Mouse (Mus musculus) CH12.LX (cell line): ENCODE results near the gene Anks1b.

Source experiments
- CTCF ChIP-seq, 2 experiments: IDR thresholded peaks in 1 of 2; conservative IDR thresholded peaks in 1 of 2; 2 replicates each; pipeline ENCODE4 v1.5.1; 2011 to 2012; ENCODE audit warnings: low read depth in 2 of 2, low read length in 2 of 2, improper control_type of control experiment in 1 of 2, inconsistent platforms in 1 of 2, mild to moderate bottlenecking in 1 of 2, moderate library complexity in 1 of 2
- EP300 ChIP-seq: IDR thresholded peaks from 2 replicates; pipeline ENCODE4 v1.6.1; 2011; ENCODE audit warnings: low read length, improper control_type of control experiment
- ETS1 ChIP-seq: conservative IDR thresholded peaks from 2 replicates; pipeline ENCODE4 v1.6.1; 2012; ENCODE audit warnings: low read depth, mild to moderate bottlenecking, inconsistent platforms, low read length, improper control_type of control experiment, moderate library complexity
- POLR2A ChIP-seq: IDR thresholded peaks from 2 replicates; pipeline ENCODE4 v1.6.1; 2011; ENCODE audit warnings: low read depth, mild to moderate bottlenecking, improper control_type of control experiment, low read length
- UBTF ChIP-seq: IDR thresholded peaks from 2 replicates; pipeline ENCODE4 v1.6.1; 2012; ENCODE audit warnings: low read depth, mild to moderate bottlenecking, inconsistent platforms, low read length, improper control_type of control experiment, moderate library complexity
- ZNF384 ChIP-seq: IDR thresholded peaks from 2 replicates; pipeline ENCODE4 v1.6.1; 2012; ENCODE audit warnings: low read depth, low read length, improper control_type of control experiment, inconsistent platforms

- TF ChIP-seq POLR2A = no peak
- TF ChIP-seq CTCF (conservative IDR thresholded peaks at IDR 0.05 in 1 of 2, IDR thresholded peaks at IDR 0.05 in 1 of 2; ENCODE audit: low read depth in 2 of 2, low read length in 2 of 2) = no peak
- TF ChIP-seq ZNF384 = no peak
- TF ChIP-seq UBTF = no peak
- no peak for TF ChIP-seq ETS1
- TF ChIP-seq EP300 = no peak
Measured at GRCm38 (mm10) chr10:90044229-90044628, 170.9 kb downstream of the Anks1b start.
